Mouse (Mus musculus): Measurements from ENCODE around the gene Bcl11a. TPM values are rescaled to one million over a fixed set of nuclear protein-coding genes. Genes with fewer than 3 reads are reported as not detected.

Gene Bcl11a
- polyA plus RNA-seq, 1 experiment from 2014 or later: 145 TPM

GRCm38 (mm10) chr11:24214509-24215134 is 136.8 kb downstream of the Bcl11a start:
- WGBS: 68% methylated on average over 3 of the region's 3 CpGs
- no peak overlapping the region for H3K27ac ChIP-seq (ENCODE audit: low read depth, low read length)
- H3K27me3 ChIP-seq (ENCODE audit: control insufficient read depth, insufficient read depth, low read length): no peaks in the 10 kb centered on the region
- no peak overlapping the region for H3K4me3 ChIP-seq (ENCODE audit: low read depth, low read length)
- no peak overlapping the region for H3K4me2 ChIP-seq (ENCODE audit: low read depth, low read length)
- H3K4me1 ChIP-seq (ENCODE audit: control insufficient read depth, insufficient read depth, low read length): no peaks in the 10 kb centered on the region
- H3K9me3 ChIP-seq (ENCODE audit: control insufficient read depth, low read length): no peaks in the 10 kb centered on the region
- no peak for ATAC-seq (ENCODE audit: low read depth)
- no peaks in the 10 kb centered on the region for H3K36me3 ChIP-seq (ENCODE audit: control insufficient read depth, insufficient read depth, low read length)
- H3K9ac ChIP-seq (replicated peaks; ENCODE audit: low read depth, low read length): no peak overlapping the region

DNA sequence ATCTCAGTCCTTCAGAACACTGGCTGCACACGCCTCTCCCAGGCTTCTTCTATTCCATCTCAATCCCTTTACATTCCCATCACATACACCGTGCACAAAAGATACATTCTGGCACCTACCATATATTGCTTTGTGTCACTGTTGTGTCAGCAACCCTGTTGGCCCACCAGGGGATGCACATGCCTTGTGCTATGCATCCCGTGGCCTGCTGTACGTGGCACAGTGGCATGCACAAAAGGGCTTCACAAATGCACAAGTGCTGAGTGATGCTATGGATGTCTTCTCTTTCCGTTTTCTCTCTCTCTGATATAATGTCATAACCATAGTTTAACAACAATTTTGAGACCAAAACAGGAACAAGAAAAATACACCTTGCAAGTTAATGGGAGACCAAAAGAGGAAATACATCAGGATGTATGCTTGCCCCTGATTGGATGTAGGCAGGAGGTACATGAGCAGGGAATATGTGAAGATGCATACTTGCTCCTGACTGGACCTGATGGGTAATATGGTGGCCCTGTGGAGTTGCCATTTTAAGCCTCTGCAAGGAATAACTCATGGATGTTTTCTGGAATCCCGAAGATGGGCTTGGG is 140.0 kb downstream of the Bcl11a start:
- WGBS: 81% methylated on average over 6 of the region's 6 CpGs
- H3K4me1 ChIP-seq (ENCODE audit: control insufficient read depth, insufficient read depth, low read length): no peaks in the 10 kb centered on the region
- H3K9ac ChIP-seq (replicated peaks; ENCODE audit: low read depth, low read length): no peak overlapping the region
- no peaks in the 10 kb centered on the region for H3K27me3 ChIP-seq (ENCODE audit: control insufficient read depth, insufficient read depth, low read length)
- no peak for ATAC-seq (ENCODE audit: low read depth)
- no peaks in the 10 kb centered on the region for H3K36me3 ChIP-seq (ENCODE audit: control insufficient read depth, insufficient read depth, low read length)
- no peak overlapping the region for H3K27ac ChIP-seq (ENCODE audit: low read depth, low read length)
- H3K4me3 ChIP-seq (ENCODE audit: low read depth, low read length): no peak overlapping the region
- no peak overlapping the region for H3K4me2 ChIP-seq (ENCODE audit: low read depth, low read length)
- H3K9me3 ChIP-seq (ENCODE audit: control insufficient read depth, low read length): no peaks in the 10 kb centered on the region

DNA sequence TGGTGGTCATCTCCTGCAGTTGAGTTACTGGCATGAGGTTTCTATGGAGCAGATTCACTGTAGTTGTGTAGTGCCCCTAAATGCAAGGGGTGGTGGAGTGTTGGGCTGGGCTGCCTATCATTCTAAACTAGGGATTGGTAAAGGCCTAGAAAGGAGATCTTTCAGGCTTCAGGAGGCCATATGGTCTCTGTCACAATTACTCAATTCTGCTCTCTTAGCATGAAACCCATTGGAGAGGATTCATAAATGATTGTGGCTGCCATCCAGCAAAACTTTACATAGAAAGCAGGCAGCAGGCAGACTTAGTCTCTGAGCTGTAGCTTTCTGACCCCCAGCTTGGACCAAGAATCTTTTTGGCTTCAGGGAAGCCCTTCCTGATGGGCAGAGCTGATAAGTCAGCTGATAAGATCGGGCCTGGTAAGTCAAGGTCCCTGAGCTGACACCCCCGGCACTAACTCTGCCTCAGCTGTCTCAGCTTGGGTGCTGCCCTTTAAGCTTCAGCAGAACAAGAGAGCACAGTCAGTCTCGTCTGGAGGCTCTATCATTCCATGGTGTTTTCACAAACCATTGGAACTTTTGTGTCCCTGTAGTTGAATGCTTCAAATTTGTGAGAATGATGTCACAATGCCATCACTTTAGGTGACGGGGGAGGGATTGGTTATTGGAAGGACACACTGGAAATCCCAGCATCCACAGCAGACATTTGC is 143.9 kb downstream of the Bcl11a start:
- H3K36me3 ChIP-seq (ENCODE audit: control insufficient read depth, insufficient read depth, low read length): no peaks in the 10 kb centered on the region
- no peaks in the 10 kb centered on the region for H3K4me1 ChIP-seq (ENCODE audit: control insufficient read depth, insufficient read depth, low read length)
- no peak for ATAC-seq (ENCODE audit: low read depth)
- no peak overlapping the region for H3K4me3 ChIP-seq (ENCODE audit: low read depth, low read length)
- H3K4me2 ChIP-seq (ENCODE audit: low read depth, low read length): no peak overlapping the region
- H3K27ac ChIP-seq (ENCODE audit: low read depth, low read length): no peak overlapping the region
- H3K27me3 ChIP-seq (ENCODE audit: control insufficient read depth, insufficient read depth, low read length): no peaks in the 10 kb centered on the region
- WGBS: 87% methylated on average over 4 of the region's 4 CpGs
- H3K9me3 ChIP-seq (ENCODE audit: control insufficient read depth, low read length): no peaks in the 10 kb centered on the region
- H3K9ac ChIP-seq (replicated peaks; ENCODE audit: low read depth, low read length): no peak overlapping the region

Other genes starting within 250 kb of the Bcl11a start
- gene Papolg, start 182.8 kb upstream of the Bcl11a start, polyA plus RNA-seq (2014; fragmentation: Nextera tagmentation; extraction: Ambion mirVana): 23.9 and 24.9 TPM in 2 replicates
- not detected in 2 replicates for gene A830031A19Rik, start 3.0 kb upstream of the Bcl11a start, polyA plus RNA-seq (2014; fragmentation: Nextera tagmentation; extraction: Ambion mirVana)

Data from neural tube, embryonic 14.5 days (tissue).